Mouse (Mus musculus) megakaryocyte-erythroid progenitor cell, adult 5-6 weeks (primary cell): ENCODE measurements around the gene Tmem262. TPM values are rescaled to one million over a fixed set of nuclear protein-coding genes. Genes with fewer than 3 reads are reported as not detected.

ENCODE experiments used
- ATAC-seq: replicated peaks from 2 replicates; pipeline ENCODE4 v1.8.0; 2016; ENCODE audit warnings: mild to moderate bottlenecking, inconsistent platforms; ENCODE audit not compliant: severe bottlenecking, poor library complexity, low FRiP score, low TSS enrichment
- total RNA-seq, 2 experiments: library from RNA; stranded (forward) in 1 of 2; stranded (reverse) in 1 of 2; fragments of 200-1000, 215-1000 nt in 1 of 2; fragments of >200 nt in 1 of 2; fragmentation: Nextera tagmentation in 1 of 2; gene quantifications; 2 replicates each; pipeline ENCODE4 v1.2.3; 2014 to 2017

Tmem262 gene
- total RNA-seq, 2 experiments from 2014 or later: not detected

DNA sequence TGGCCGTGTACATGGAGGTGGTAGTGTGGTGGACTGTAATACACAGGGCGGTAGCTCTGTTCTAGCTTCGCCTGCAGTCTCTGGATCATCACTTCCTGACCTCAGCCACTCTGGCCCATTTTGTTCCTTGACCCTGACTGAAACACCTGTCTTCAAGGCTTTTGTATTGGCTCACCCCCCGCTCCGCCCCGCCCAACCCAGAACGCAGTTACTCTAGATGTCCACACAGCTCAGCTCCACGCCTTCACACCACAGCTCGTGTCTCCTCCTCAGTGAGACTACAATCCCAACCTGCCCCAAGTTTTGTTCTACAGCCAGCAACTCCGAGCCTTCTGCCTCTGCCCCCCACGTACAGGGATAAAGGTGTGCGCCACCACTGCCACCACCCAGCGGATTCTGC, 9.0 kb downstream of the Tmem262 start:
- no peak for ATAC-seq

DNA sequence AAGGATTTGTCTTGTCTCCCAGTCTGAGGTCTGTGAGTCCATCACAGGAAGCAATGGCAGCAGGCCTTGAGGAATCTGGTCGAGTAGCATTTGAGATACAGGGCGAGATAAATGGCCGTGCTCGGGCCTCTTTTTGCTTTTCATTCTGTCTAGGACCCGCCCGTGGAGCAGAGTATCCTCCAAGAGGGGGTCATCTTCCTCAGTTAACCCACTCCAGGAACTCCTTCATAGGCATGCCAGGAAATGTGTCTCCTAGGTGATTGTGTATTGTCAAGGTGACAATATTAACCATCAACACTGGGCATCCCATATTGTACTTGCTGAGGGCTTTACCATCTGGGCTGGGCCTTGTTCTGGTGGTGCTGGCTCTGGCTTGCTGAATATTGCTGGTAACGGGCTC, 14.3 kb downstream of the Tmem262 start, which contains the start of gene AC131692.1:
AC131692.1 (plus strand) TSS at position 301 of the 400 bp plus-strand sequence.
- ATAC-seq: no peak

- no peak for ATAC-seq
These were observed 18.0 kb downstream of the Tmem262 start for GRCm38 (mm10) chr19:6097847-6098246.

DNA sequence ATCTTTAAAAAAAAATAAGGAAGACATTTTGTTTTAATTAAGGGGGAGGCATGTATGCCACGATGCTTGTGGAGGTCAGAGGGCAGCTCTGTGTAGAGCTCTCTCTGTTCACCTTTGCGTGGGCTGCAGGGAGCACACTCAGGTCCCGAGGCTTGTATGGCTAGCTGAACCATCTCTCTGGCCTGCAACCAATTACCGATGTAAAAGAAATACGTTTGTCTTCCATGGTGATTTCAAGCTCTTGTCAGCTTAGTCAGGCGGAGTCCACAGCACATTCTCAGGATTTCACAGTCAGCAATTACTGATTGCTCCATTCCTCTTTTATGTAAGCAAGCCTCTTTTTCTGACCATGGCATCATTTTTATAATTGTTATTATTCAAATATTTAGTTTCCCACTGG, 21.4 kb downstream of the Tmem262 start:
- ATAC-seq: no peak

- ATAC-seq: peak; percentile 68
These were observed 22.5 kb downstream of the Tmem262 start for GRCm38 (mm10) chr19:6102169-6102853.

DNA sequence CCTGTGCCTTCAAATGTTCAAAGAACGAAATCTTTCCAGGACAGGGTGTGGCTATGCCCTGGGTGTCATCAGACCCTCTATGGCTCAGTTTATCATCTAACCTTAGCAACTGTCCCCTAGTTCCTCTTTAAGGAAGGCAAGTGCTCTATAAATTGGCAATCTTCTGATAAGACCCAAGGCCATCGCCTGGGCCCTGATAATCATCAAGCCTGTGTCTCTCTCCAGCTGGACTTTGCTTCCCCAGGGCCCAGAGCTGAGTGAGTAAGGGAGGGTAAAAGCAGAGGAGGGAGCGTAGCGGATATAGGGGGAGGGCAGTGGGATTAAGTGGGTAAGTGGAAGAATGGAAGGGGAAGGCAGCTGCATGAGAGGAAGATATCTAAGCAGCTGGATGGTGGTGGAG, 24.6 kb downstream of the Tmem262 start:
- no peak for ATAC-seq

GRCm38 (mm10) chr19:6105586-6105985, 25.8 kb downstream of the Tmem262 start, which contains the start of gene Naaladl1:
Naaladl1 (plus strand) TSS chr19:6105782.
- ATAC-seq: no peak

DNA sequence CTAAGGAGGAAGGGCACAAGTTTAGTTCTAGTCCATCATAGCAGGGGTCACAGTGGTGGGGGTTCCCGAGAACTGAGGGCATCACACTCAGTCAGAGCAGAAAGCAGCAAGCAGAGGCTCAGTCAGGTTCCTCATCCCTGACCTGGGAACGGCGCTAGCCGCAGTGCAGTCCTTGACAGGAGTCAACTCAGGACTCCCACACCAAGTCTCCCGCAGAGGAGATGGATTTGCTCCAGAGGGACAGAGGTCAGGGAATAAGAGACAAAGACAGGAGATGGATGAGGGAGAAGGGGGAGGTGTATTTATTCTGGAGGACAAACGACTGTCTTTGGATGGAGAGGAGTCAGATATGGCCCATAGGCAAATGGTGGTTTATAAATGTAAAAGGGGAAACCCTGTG, 33.3 kb downstream of the Tmem262 start:
- ATAC-seq: no peak

GRCm38 (mm10) chr19:6116113-6116850, 36.4 kb downstream of the Tmem262 start:
- no peak for ATAC-seq

GRCm38 (mm10) chr19:6117346-6117985, 37.6 kb downstream of the Tmem262 start:
- ATAC-seq: no peak

DNA sequence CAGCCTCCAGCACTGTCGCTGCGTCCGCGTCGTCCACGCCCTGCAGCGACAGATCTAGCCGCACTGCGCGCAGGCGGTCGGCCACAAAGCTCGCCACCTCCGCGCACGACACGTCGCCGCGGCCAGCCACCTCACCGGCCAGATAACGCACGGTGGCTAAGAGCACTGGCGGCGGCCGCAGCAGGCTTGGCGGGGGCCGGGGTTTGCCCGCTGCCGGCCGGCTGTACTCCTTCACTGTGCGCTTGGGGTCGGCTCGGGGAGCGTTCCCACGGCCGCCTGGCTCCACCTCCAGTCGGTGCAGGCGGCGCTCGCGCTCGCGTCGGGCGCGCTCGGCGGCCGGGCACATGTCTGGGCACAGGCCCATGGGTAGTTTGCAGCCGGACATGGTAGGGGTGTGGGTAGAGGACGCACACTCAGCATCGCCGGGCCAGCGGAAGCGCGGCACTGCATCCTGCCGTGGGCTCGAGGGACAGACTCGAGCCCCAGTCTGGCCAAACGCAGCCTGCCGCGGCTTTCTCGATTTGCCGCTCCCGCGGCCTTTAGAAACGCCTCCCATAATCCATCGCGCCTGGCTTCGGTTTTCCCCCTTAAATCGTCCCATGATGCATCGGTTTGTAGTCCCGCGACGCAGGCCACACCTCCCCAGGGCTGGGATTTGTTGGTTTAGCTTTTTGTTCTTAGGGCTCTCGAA, 38.3 kb downstream of the Tmem262 start, which contains the start of gene Sac3d1:
Sac3d1 (minus strand) TSS at position 665 of the 691 bp plus-strand sequence.
- peak; percentile 74 for ATAC-seq

DNA sequence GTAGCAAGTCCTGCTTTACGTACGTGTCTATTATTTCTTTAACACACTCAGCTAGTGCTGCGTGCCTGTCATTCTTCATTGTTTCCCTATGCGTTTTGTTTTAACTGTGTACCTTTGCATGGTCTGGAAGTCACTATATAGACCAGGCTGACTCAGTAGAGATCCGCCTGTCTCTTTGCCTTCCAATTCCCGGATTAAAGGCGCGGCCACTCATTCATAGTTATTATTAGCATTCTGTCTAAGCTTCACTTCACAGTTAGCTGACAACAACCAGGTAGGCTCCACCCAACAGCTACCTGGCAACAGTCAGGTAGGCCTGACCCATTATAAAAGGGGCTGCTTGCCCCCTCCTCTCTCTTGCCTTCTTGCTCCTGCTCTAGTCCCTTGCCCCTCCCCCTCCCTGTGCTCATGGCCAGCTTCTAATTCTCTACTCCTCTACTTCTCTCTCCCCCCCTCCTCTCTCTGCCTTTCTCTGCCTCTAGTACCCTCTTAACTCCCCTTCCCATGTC, 38.9 kb downstream of the Tmem262 start:
- no peak for ATAC-seq

DNA sequence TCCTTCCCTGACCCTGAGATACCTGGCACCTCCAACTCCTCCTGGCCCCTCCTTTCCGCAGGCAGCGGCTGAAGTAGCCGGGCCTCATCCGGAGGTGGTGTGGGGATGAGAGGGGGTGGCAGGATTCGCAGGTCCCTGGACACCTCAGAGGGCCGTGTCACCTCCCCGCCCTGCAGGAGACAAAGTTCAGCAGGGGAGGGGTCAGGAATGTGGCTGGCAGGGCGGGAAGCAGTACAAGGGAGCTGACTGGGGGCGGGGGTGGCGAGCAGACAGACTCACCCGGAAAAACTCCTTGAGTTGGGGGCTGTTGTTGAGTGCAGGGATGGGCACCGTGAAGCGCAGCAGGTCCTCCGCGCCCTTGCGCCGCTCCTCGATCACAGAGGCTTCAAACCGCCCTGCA, 41.9 kb downstream of the Tmem262 start:
- ATAC-seq: no peak

- no peak for ATAC-seq
These were observed 43.5 kb downstream of the Tmem262 start for GRCm38 (mm10) chr19:6123330-6123729.

GRCm38 (mm10) chr19:6124898-6125297, 45.1 kb downstream of the Tmem262 start:
- ATAC-seq: no peak

GRCm38 (mm10) chr19:6126289-6126688, 46.5 kb downstream of the Tmem262 start:
- ATAC-seq: 0 out of 2 replicates have a peak, but pooled peaks have one; percentile 16

DNA sequence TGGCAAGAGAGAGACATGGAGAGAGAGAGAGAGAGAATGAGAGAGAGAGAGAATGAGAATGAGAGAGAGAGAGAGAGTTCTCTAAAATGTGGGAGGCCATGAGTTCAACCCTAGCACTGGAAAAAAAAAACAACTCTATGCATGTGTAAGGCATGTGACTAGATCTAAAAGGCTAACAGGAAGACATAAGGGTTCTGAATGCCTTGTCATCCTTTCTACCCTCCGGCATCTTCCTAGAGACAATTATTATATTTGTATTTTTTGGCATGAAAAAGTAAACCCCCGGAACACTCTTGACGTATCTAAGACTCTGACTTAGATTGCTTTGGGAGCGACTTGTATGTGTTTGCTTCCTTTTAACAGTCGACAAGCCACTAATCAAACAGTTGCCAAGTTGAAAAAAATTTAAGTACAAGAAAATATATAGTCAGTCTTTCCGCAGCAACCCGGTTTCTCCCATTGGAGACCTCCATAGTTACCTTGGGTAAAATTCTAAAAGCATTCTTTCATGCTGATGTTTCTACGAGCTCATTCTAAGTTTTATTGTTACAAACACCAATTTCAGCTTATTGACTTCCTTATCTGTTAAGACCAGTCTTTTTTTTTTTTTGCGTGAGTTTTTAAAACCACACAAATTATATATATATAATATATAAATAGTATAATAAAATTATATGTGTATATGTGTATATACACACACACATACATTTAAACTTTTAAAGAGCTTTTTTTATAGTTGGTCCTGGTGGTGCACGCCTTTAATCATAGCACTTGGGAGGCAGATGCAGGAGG, 47.2 kb downstream of the Tmem262 start:
- ATAC-seq: no peak

- peak; percentile 92 for ATAC-seq
These were observed 48.0 kb downstream of the Tmem262 start, which contains the start of gene Snx15 for GRCm38 (mm10) chr19:6127760-6128341. Snx15 (minus strand) TSS chr19:6128304.
